Mouse (Mus musculus) left cerebral cortex, adult 2 months (tissue): ENCODE data around the gene Rbm7. TPM values are rescaled to one million over a fixed set of nuclear protein-coding genes. Genes with fewer than 3 reads are reported as not detected.

Experiments
- DNase-seq, 2 experiments: peaks; one replicate each; pipeline ENCODE4 v3.0.0; 2021 to 2022; ENCODE audit warnings: low spot score in 2 of 2, mixed read lengths in 1 of 2; ENCODE audit errors: extremely low spot score in 1 of 2
- H3K27ac ChIP-seq: fragments of 200-600 bp; 2 replicates; pipeline ENCODE4 v1.8.1; 2022
- H3K4me3 ChIP-seq: fragments of 200-600 bp; 2 replicates; pipeline ENCODE4 v1.8.1; 2022
- CTCF ChIP-seq: fragments of 200-600 bp; IDR thresholded peaks from 2 replicates; pipeline ENCODE4 v1.8.1; 2022; ENCODE audit warnings: antibody characterized with exemption, mild to moderate bottlenecking, moderate library complexity
- intact Hi-C: fragments of 180-260 bp; cut with DNase I; formaldehyde crosslinking; loops from one replicate; pipeline ENCODE4 v1.15.1; 2025
- microRNA-seq, 2 experiments: library from miRNA; unstranded; fragments of <30 nt; microRNA quantifications; one replicate each; pipeline ENCODE4 v1.2.0; 2021
- total RNA-seq, 2 experiments: library from RNA; stranded (reverse); gene quantifications; 2 replicates each; pipeline ENCODE4 v1.2.3; 2021

Rbm7 gene
- total RNA-seq, 2 experiments from 2014 or later = 32.1 to 36.1 TPM

DNA sequence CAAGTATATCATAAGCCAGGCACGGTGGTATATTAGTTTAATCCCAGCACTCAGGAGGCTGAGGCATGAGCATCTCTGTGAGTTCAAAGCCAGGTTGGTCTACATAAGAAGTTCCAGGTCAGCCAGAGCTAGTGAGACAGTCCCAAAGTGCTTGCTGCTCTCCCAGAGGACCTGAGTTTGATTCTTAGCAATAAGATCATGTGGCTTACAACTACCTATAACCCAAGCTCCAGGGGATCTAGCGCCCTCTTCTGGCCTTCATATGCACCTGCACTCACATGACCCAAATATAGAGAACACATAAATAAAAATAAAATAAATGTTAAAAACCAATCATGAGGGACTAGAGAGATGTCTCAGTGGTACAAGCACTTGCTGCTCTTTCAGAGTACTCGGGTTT, 36.2 kb downstream of the Rbm7 start:
- Histone ChIP-seq H3K4me3 (no peak overlapping the region), H3K27ac (no peak overlapping the region)
- DNase-seq = peak in 1 of 2 experiments; percentile 7
- intact Hi-C loops = no loop called here
- peak; percentile 30 for TF ChIP-seq CTCF

DNA sequence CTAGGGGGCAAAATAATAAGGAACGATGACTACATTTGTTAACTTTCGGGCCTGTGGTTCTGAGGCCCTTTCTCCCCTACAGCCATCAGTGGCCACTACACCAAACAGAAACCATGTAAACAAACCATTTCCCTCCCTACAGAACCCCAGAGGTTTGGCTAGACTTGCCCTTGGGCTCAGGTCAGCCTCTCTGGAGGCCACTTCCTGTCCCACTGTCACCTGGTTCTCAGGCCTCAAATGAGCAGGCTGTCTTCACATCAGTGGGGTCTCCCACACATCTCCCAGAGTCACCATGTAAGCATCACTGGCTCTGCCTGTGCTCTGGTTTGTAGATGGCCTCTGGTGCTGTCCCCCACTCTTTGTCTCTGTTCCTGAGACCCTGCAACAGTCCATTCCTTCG, 39.1 kb downstream of the Rbm7 start:
- no peak overlapping the region for H3K4me3 ChIP-seq
- intact Hi-C loops = no loop called here
- no peak for DNase-seq
- TF ChIP-seq CTCF = no peak
- no peak overlapping the region for H3K27ac ChIP-seq

DNA sequence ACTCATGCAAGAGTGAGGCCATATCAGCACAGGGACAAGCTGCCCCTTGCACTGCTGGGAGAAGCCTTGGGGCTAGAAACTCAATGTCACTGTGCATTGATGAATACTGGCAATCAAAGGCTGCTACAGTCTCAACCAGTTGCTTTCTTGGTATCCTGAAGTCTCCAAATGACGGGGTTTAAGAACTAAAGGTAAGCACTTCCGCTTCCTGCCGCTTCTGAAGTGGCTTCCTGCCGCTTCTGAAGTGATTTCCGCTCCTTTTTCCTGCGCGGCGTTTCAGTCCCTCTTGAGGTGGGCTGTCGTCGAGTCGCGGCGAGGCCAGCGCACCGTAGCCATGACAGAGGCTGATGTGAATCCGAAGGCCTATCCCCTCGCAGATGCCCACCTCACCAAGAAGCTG, 45.0 kb downstream of the Rbm7 start:
- no peak for DNase-seq
- TF ChIP-seq CTCF = no peak
- intact Hi-C loops = no loop called here
- no peak overlapping the region for H3K4me3 ChIP-seq
- H3K27ac ChIP-seq = no peak overlapping the region

DNA sequence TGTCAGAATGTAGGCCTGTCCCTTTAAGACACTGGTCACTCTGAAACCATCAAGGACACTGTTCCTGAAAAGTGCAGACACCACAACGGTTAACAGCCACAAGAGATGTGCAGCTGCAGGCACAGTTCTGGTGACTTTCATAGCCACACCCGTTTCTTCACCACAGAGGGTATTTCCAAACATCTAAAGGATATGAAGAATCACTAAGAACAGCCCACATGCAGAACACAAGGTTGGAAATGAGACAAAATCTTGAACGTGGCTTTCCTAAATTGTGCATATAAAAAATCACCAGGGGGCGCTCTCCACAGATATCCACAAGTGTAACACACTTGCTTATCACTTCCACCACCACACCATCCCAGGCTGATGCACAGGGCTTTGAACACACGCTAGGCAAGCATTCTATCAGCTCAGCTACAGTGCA, 47.3 kb downstream of the Rbm7 start:
- intact Hi-C loops = no loop called here
- Histone ChIP-seq H3K27ac (no peak overlapping the region), H3K4me3 (no peak overlapping the region)
- peak; percentile 62 for TF ChIP-seq CTCF
- DNase-seq = no peak

DNA sequence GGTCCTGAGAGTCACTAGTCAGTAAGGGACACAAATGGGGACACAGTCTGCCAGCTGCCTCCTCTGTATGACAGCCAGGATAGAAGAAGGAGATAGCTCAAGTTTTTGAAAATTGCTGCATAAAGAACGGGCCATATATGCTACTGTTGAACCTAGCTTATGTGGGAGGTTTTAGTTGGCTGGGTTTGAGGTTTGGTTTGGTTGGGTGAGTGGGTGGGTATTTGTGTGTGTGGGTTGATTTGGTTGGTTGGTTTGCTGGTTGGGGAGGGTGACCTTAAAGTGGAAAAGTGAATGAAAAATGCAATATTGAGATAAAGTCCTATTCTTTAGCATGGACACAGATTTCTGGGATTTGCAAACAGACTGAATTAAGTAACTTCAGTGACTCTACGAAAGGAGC, 50.3 kb downstream of the Rbm7 start:
- no peak for TF ChIP-seq CTCF
- no peak overlapping the region for H3K27ac ChIP-seq
- no peak for DNase-seq
- intact Hi-C loops = no loop called here
- no peak overlapping the region for H3K4me3 ChIP-seq

DNA sequence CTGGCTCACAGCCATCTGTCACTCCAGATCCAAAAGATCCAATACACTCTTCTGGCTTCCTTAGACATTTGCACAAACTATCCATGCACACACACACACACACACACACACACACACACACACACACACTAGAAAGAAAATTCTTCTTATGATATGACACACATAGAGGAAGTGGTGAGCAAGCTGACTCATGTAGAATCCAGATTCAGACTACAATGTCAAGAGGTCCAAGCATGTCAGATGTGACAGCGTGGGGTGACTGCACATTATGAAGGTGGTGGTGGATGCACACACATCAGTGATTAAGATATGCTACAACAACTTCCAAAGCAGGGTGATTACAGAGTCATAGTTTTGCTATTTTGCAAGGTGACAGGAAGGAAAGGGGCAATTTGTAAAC, 51.2 kb downstream of the Rbm7 start:
- no peak overlapping the region for H3K27ac ChIP-seq
- intact Hi-C loops = no loop called here
- TF ChIP-seq CTCF = no peak
- DNase-seq = no peak
- H3K4me3 ChIP-seq = no peak overlapping the region

Small RNAs within 50 kb of the gene (microRNA-seq; reads per million reads assigned to microRNA genes)
- 0 reads per million in 2 experiments for gene Gm23653

Other genes starting within 250 kb of the Rbm7 start
- under 1 TPM; 0.16 to 0.32 TPM for gene Nxpe2, start 141.8 kb downstream of the Rbm7 start, total RNA-seq
- 10 to 100 TPM; 95.4 to 99.5 TPM for gene Rexo2, start 14.7 kb downstream of the Rbm7 start, total RNA-seq
- gene Gm5617, start 143 bp upstream of the Rbm7 start, total RNA-seq = 1 to 10 TPM; 9.3 to 9.4 TPM
- 1 to 10 TPM in 1 of 2 experiments, under 1 TPM in 1; 0.57 to 1.4 TPM for gene Nnmt, start 109.9 kb upstream of the Rbm7 start, total RNA-seq